Comparison of ENCODE assay signal across 15 mouse cellular contexts in the genomic region with DNA sequence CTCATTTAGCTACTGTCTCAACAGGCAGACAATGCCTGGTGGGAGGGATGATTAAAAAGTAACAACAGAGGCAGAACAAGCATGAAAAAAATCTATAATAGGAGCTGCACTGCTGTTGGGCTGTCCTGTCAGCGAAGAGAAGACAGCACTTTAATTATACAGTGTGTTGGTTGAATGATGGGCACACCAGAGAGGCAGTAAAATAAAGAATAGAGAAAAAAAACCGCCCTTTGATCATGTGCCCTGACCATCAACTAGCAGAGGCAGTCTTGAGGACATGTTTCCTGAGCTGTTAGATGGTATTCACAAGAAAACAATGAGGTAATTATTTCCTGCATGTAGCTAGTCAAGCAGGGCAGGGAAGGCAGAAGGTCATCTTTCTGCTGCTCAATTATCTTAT.
A peak's percentile ranks its signal among the peaks of the same experiment; 100 is the strongest.
DNase-seq lines count a peak whose midpoint lies in the region; ATAC-seq and TF ChIP-seq lines count a peak whose summit lies in the region.
"Had no signal": no experiment of that assay in that cellular context is flagged by ENCODE, and none has a peak within 500 bp of the region (broad histone marks: within the 10 kb centered on the region; RNA-seq: fewer than 3 reads in every experiment).

No protein-coding gene starts in this region.

- H3K9me3 ChIP-seq in midbrain, embryonic 10.5 days (replicated peaks), result no peaks in the 10 kb centered on the region
- H3K9me3 ChIP-seq in midbrain, postnatal 0 days (ENCODE audit: low read length), result no peaks in the 10 kb centered on the region
- no peaks in the 10 kb centered on the region for H3K9me3 ChIP-seq in forebrain, embryonic 12.5 days
- H3K9me3 ChIP-seq in hindbrain, embryonic 13.5 days, result no peaks in the 10 kb centered on the region
- H3K9me3 ChIP-seq in neural tube, embryonic 14.5 days (ENCODE audit: control insufficient read depth, low read length), result no peaks in the 10 kb centered on the region
- H3K9me3 ChIP-seq: heart, embryonic 12.5 days; limb, embryonic 12.5 days had no signal

- no peaks in the 10 kb centered on the region for H3K36me3 ChIP-seq in midbrain, embryonic 10.5 days
- H3K36me3 ChIP-seq in midbrain, postnatal 0 days (ENCODE audit: insufficient read depth, low read length), result no peaks in the 10 kb centered on the region
- no peaks in the 10 kb centered on the region for H3K36me3 ChIP-seq in forebrain, embryonic 12.5 days (replicated peaks)
- H3K36me3 ChIP-seq in hindbrain, embryonic 13.5 days, result no peaks in the 10 kb centered on the region
- no peaks in the 10 kb centered on the region for H3K36me3 ChIP-seq in neural tube, embryonic 14.5 days (ENCODE audit: control insufficient read depth, insufficient read depth, low read length)
- H3K36me3 ChIP-seq: heart, embryonic 12.5 days; limb, embryonic 12.5 days had no signal

- H3K9ac ChIP-seq in midbrain, postnatal 0 days (replicated peaks; ENCODE audit: low read length, poor library complexity, severe bottlenecking), result no peak overlapping the region
- no peak overlapping the region for H3K9ac ChIP-seq in forebrain, embryonic 12.5 days
- no peak overlapping the region for H3K9ac ChIP-seq in hindbrain, embryonic 13.5 days
- no peak overlapping the region for H3K9ac ChIP-seq in neural tube, embryonic 14.5 days (replicated peaks; ENCODE audit: low read depth, low read length)
- H3K9ac ChIP-seq: heart, embryonic 12.5 days; limb, embryonic 12.5 days had no signal

- no peak for DNase-seq in midbrain, embryonic 10.5 days (ENCODE audit: low spot score)
- DNase-seq in midbrain, postnatal 0 days (ENCODE audit: low spot score), result no peak
- no peak for DNase-seq in spleen, adult 18-20 months
- no peak for DNase-seq in layer of hippocampus, postnatal 25 days (ENCODE audit: extremely low spot score in 1 of 2, low spot score in 1 of 2)
- DNase-seq: cerebellum, postnatal 25 days; gastrocnemius, postnatal 10 days; kidney, adult 9 months; right cerebral cortex, postnatal 4 days had no signal

- ATAC-seq in midbrain, postnatal 0 days (ENCODE audit: low FRiP score), result no peak
- ATAC-seq in forebrain, embryonic 12.5 days (ENCODE audit: low FRiP score), result peak; percentile 71
- peak; percentile 84; the same call in 1 of the 2 replicates for ATAC-seq in hindbrain, embryonic 13.5 days (ENCODE audit: low FRiP score)
- peak; percentile 34; the same call in 1 of the 2 replicates for ATAC-seq in neural tube, embryonic 14.5 days (ENCODE audit: low read depth)
- no peak for ATAC-seq in monocyte, adult 5-6 weeks (replicated peaks; ENCODE audit: insufficient number of reproducible peaks, low FRiP score, low TSS enrichment, poor library complexity, severe bottlenecking)
- ATAC-seq: CD4-positive, CD25-positive, alpha-beta regulatory T cell, adult 4 months had no signal

- peak overlapping the region; percentile 33; the same call in 1 of the 2 replicates for H3K27ac ChIP-seq in midbrain, embryonic 10.5 days (replicated peaks)
- no peak overlapping the region for H3K27ac ChIP-seq in midbrain, postnatal 0 days (ENCODE audit: low read depth, low read length)
- no peak overlapping the region for H3K27ac ChIP-seq in forebrain, embryonic 12.5 days
- 0 out of 2 replicates have a peak overlapping the region, but pooled peaks have one; percentile 1 for H3K27ac ChIP-seq in hindbrain, embryonic 13.5 days
- H3K27ac ChIP-seq in neural tube, embryonic 14.5 days (ENCODE audit: low read depth, low read length), result no peak overlapping the region
- H3K27ac ChIP-seq: limb, embryonic 12.5 days had no signal

- no peak for TF ChIP-seq CTCF in midbrain, postnatal 0 days (IDR thresholded peaks at IDR 0.05)

- no peak overlapping the region for H3K4me3 ChIP-seq in midbrain, embryonic 10.5 days
- H3K4me3 ChIP-seq in midbrain, postnatal 0 days (ENCODE audit: low read depth, low read length), result no peak overlapping the region
- H3K4me3 ChIP-seq in forebrain, embryonic 12.5 days (replicated peaks), result no peak overlapping the region
- H3K4me3 ChIP-seq in hindbrain, embryonic 13.5 days, result no peak overlapping the region
- H3K4me3 ChIP-seq in neural tube, embryonic 14.5 days (ENCODE audit: low read depth, low read length), result no peak overlapping the region
- H3K4me3 ChIP-seq: heart, embryonic 12.5 days; limb, embryonic 12.5 days had no signal

- peaks cover 27% of the 10 kb centered on the region for H3K4me1 ChIP-seq in midbrain, embryonic 10.5 days
- no peaks in the 10 kb centered on the region for H3K4me1 ChIP-seq in midbrain, postnatal 0 days (ENCODE audit: insufficient read depth, low read length)
- H3K4me1 ChIP-seq in forebrain, embryonic 12.5 days, result peaks cover 12% of the 10 kb centered on the region
- H3K4me1 ChIP-seq in hindbrain, embryonic 13.5 days (replicated peaks), result peaks cover 6% of the 10 kb centered on the region
- no peaks in the 10 kb centered on the region for H3K4me1 ChIP-seq in neural tube, embryonic 14.5 days (ENCODE audit: control insufficient read depth, insufficient read depth, low read length)
- H3K4me1 ChIP-seq: heart, embryonic 12.5 days; limb, embryonic 12.5 days had no signal

- H3K4me2 ChIP-seq in midbrain, postnatal 0 days (ENCODE audit: low read depth, low read length, poor library complexity, severe bottlenecking), result no peak overlapping the region
- no peak overlapping the region for H3K4me2 ChIP-seq in forebrain, embryonic 12.5 days
- no peak overlapping the region for H3K4me2 ChIP-seq in hindbrain, embryonic 13.5 days
- H3K4me2 ChIP-seq in neural tube, embryonic 14.5 days (ENCODE audit: low read depth, low read length), result no peak overlapping the region
- H3K4me2 ChIP-seq: heart, embryonic 12.5 days; limb, embryonic 12.5 days had no signal

- H3K27me3 ChIP-seq in midbrain, embryonic 10.5 days (ENCODE audit: low read depth, poor library complexity, severe bottlenecking), result no peaks in the 10 kb centered on the region
- H3K27me3 ChIP-seq in midbrain, postnatal 0 days (ENCODE audit: insufficient read depth, low read length), result no peaks in the 10 kb centered on the region
- H3K27me3 ChIP-seq in forebrain, embryonic 12.5 days, result no peaks in the 10 kb centered on the region
- no peaks in the 10 kb centered on the region for H3K27me3 ChIP-seq in hindbrain, embryonic 13.5 days
- H3K27me3 ChIP-seq in neural tube, embryonic 14.5 days (ENCODE audit: control insufficient read depth, insufficient read depth, low read length), result no peaks in the 10 kb centered on the region
- H3K27me3 ChIP-seq: heart, embryonic 12.5 days; limb, embryonic 12.5 days had no signal

- 28% methylated on average over 2 of the region's 2 CpGs for WGBS in midbrain, embryonic 10.5 days
- 18% methylated on average over 2 of the region's 2 CpGs for WGBS in midbrain, postnatal 0 days
- WGBS in forebrain, embryonic 12.5 days, result 10% methylated on average over 2 of the region's 2 CpGs
- WGBS in hindbrain, embryonic 13.5 days, result 12% methylated on average over 2 of the region's 2 CpGs
- 12% methylated on average over 2 of the region's 2 CpGs for WGBS in neural tube, embryonic 14.5 days

Comparison
In these comparisons a context has a peak if more than half of its experiments do, and no peak if none do; other contexts are left out.
1. H3K27ac ChIP-seq: peak in midbrain, embryonic 10.5 days (single experiment) and hindbrain, embryonic 13.5 days (single experiment); none in midbrain, postnatal 0 days (single experiment), forebrain, embryonic 12.5 days (single experiment) and neural tube, embryonic 14.5 days (single experiment).
2. ATAC-seq: peak in forebrain, embryonic 12.5 days (single experiment), hindbrain, embryonic 13.5 days (single experiment) and neural tube, embryonic 14.5 days (single experiment); none in midbrain, postnatal 0 days (single experiment) and monocyte, adult 5-6 weeks (single experiment).